Mouse (Mus musculus) kidney, postnatal 25 days (tissue): ENCODE data around the gene Rasl10b.

Source experiments
- DNase-seq, 2 experiments: peaks; one replicate each; pipeline ENCODE4 v3.0.0; 2021; ENCODE audit warnings: mixed read lengths in 2 of 2

Gene Rasl10b

DNA sequence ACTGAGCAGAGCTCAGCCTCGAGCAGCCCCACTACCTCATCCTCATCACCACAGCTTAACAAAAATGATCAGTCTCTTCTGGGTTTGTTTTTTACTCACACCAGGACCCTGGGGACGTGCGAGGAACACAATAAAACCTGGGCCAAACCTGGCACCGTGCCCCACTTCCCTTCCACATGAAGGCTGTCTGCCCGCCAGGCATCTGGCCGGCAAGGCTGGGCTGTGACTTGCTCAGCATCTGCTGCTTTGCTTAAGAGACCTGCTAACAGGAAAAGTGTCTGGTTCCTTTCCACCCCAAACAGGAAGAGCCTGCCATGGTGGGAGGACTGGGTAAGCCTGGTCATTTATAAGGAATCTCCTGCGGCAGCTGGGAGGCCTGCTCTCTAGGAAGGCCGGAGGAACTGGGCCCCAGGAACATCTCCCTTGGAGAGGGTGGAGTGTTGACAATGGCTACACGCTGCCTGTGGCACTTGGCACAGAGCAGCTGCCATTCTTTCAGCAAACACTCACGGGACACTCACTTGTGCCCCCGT lies 58.2 kb downstream of the Rasl10b start:
- peak; percentile 91 to 93 for DNase-seq

DNA sequence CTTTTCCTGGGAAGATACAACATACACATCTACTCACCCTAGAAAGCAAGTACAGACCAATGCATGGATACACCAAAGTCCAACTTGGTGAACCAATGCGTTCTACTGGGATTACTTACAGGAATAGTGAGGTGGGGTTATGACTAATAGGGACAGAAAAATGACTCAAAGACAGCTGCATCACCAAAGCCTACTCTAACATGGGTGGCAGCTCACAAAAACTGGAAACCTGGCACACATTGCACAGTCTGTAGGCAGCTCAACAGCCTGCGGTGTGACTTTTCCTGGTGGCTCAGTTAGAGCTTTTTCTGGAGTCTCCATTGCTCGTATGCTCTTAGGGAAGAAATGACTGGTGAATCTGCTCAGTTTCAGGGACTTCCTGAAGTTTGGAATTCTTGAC lies 59.8 kb downstream of the Rasl10b start:
- DNase-seq: no peak
